Mouse (Mus musculus) lung, postnatal 14 days (tissue): ENCODE results near the gene Irx4.

Experiments used
- DNase-seq: peaks from one replicate; pipeline ENCODE4 v3.0.0; 2021

Irx4 gene

DNA sequence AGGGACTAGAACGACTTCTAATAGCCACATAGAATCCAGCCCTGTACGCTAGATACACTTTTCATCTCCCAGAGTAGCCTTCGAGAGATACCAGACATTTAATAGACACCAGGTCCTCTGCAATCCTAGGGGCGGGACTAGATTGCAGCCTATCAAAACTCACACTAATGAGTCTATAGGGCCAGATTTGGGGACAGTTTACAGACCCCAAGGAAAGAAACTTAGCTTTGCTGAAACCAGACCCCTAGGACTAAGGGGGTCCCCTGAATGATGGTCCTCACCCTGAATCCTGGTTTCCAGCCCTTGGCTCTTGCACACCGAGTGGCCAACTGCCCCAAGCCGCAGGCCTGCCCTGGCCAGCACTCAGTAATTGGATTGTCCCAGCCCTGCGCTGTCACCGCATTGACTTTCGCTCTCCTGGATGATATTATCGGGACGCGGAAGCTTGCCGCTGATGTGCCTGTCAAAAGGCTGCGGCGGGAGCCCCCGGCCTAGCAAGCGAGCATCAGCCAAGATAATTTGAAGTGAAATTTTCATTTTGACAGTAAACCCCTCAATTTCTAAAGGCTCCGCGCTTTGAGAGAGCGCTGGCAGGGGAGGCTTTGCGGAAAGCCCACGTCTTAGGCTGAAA lies 10.3 kb downstream of the Irx4 start:
- DNase-seq, result no peak

DNA sequence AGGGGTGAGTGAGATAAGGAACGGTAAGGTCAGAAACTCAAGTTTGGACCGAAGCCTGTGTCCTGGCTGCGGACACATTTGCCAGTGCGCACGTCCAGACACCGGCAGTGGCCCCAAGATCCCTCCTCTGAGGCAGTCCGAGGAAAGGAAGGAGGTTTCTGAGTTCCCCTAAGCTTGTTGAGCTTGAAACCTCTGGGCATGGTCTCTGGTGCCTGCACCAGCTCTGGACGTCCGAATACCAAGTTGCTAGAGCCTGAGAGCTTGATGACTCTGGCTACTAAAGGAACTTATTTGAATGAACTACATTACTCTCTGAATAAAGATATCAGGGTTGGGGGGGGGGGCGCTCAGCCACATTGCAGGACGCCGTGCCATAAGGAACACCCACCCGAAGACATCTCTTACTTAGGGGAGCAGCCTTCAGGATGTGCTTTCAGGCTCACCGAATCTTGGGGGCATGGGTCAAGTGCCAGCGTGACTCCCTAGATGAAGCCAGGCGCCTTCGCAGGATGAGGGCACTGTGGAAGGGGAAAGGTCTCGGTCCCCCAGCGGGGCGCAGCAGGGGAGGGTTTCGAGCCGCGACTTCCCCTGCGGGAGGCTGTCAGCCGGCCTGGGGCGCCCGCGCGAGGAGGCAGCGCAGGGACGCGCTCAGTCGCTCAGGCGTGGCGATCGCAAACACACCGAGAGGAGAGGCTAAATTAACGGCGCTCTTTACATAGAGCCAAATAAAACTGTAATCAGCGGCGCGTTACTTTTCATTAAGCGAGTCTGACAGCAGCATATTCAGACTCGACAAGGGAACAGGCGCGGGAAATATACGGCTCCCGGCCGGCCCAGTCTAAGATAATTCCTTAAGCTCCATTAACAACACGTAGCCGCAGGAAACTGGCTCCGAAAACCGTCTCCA lies 11.3 kb downstream of the Irx4 start:
- no peak for DNase-seq

DNA sequence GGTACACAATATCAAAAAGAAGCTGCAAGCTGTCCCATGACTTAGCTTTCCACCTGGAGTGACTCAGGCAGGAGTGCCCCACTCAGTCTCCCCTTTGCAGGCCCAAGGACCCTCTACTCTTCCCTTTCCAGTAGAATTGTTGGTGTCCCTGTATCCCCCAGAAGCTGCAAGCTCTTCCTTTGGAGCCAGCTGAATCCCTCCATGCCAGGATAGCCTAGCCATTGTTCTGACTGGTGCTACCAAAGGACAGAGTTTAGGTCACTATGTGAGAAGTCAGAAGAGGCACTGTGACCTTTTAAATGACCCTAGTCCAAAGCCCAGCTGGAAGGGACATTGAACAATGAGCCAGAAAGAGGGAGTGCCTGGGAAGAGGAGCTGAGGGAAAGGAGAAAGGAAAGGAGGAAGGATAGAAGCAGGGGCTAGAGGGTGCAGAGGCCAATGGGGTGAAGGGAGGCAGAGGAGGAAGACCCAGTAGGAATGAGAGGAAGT lies 12.6 kb downstream of the Irx4 start:
- no peak for DNase-seq

- no peak for DNase-seq
Measured at GRCm38 (mm10) chr13:73273536-73273935, 13.3 kb downstream of the Irx4 start.

- no peak for DNase-seq
Measured at GRCm38 (mm10) chr13:73277361-73277760, 17.1 kb downstream of the Irx4 start.

GRCm38 (mm10) chr13:73277797-73278196 lies 17.5 kb downstream of the Irx4 start:
- DNase-seq, result no peak

DNA sequence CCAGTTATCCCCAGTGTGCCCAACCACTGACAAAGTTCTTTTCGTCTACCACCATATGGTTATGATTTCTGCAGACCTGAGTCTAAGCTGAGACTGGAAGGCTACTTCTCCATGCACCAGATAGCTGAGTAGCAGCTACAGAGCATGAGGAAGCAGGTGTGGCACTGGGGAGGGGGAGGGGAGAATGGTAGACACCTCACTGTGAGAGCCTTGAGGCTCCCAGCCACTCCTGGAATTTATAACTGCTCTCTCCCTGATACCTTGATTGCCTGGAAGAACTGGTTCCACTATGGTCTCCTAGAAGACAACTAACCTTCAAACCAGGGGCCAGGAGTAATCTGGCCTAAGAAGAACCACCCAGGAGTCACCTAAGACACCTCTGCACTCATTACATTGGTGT lies 18.9 kb downstream of the Irx4 start:
- no peak for DNase-seq

GRCm38 (mm10) chr13:73282407-73282806 lies 22.1 kb downstream of the Irx4 start:
- DNase-seq, result no peak

DNA sequence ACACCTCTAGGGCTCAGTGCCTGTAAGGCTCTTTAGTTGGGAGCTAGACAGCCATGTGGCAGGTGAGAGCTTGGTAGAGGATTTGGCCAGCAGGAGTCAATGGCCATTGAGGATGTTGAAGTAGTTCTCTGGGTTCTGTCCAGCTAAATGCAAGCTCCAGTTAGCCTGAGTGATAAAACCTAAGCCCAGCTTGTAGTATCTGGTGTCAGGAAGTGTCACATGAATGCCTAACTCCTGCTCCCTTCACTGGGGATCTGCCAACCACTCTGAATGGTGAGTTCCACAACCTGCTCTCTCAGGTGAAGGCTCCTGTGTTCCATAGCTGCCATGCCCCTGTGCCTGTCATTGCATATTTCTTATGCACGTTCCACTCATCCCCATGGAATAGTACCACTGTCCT lies 23.3 kb downstream of the Irx4 start:
- no peak for DNase-seq

- no peak for DNase-seq
Measured at GRCm38 (mm10) chr13:73290206-73290605, 29.9 kb downstream of the Irx4 start.

GRCm38 (mm10) chr13:73291102-73291501 lies 30.8 kb downstream of the Irx4 start:
- DNase-seq, result no peak

- DNase-seq, result no peak
Measured at GRCm38 (mm10) chr13:73298717-73299116, 38.4 kb downstream of the Irx4 start.

- DNase-seq, result no peak
Measured at GRCm38 (mm10) chr13:73299322-73299721, 39.0 kb downstream of the Irx4 start.

GRCm38 (mm10) chr13:73304729-73305128 lies 44.5 kb downstream of the Irx4 start:
- no peak for DNase-seq

DNA sequence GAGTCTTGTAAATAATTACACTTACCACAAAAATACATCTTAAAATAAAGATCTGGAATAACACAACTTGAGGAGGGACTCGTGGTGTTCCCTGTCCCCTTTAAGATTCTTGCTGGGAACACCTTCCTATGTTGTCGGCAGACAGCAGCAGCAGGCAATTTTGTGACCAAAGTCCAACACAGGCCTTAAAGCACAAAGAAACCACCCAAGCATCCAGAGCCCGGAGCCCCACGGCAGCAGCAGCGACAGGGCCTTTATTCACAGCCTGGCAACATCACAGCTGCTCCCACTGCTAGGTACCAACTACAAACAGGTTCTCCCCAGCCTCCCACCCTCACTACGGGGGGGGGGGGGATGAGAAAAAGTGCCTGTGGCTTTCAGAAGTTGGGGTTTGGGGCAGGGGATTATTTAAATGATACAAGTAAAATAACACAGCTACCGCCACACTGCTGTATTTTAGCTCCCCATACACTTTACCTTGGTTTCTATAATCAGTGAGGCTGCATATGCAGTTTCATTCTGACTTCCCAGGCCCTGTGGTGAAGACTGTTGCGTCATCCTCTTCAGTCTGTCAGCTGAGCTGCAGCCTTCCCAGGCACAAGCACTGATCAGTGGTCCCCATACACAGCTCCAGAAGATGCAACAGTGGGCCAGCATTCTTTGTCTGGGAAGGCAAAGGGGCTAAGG lies 45.3 kb downstream of the Irx4 start:
- DNase-seq, result no peak

GRCm38 (mm10) chr13:73306085-73306410 lies 45.8 kb downstream of the Irx4 start:
- no peak for DNase-seq

GRCm38 (mm10) chr13:73306430-73306829 lies 46.2 kb downstream of the Irx4 start:
- no peak for DNase-seq

DNA sequence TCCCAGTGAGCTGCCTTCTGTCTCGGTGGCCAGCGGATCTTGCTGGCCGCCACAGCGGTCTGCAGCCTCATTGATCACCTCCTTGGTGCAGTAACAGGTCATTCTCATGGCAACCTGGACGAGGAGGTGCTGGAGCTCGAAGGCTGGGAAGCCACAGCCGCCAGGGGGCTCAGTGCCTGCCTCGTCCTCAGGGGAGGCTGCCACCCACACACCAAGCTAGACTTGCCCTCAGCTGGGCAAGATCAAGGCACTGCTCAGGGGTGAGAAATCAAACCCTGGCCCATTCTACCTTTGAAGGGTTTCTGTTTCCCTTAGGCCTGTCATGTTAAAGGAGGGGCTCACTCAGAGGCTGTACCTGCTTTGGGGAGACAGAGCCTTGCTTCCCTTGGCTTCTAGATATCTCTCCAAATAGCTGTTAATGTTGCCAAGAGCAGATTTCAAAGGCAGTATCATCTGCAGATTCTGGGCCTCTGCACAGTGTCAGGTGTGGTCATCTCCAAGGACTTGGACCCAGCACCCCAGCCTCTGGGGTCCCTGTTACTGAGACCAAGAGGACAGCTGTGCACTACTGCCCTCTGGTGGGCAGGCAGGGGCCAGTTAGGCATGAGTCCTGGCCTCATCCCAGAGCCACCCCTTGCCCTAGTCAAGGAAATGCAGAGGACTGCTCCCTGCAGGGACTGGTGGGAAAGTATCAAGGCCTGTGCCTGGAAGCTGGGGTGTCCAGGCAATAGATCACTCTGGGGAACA lies 50.1 kb downstream of the Irx4 start:
- peak; percentile 54 for DNase-seq
